Mouse (Mus musculus): ENCODE data around the gene Meox1. TPM values are rescaled to one million over a fixed set of nuclear protein-coding genes. Genes with fewer than 3 reads are reported as not detected.
A peak's percentile ranks its signal among the peaks of the same experiment; 100 is the strongest.

Meox1 gene
- polyA plus RNA-seq, 1 experiment from 2014 or later: 13.2 TPM

DNA sequence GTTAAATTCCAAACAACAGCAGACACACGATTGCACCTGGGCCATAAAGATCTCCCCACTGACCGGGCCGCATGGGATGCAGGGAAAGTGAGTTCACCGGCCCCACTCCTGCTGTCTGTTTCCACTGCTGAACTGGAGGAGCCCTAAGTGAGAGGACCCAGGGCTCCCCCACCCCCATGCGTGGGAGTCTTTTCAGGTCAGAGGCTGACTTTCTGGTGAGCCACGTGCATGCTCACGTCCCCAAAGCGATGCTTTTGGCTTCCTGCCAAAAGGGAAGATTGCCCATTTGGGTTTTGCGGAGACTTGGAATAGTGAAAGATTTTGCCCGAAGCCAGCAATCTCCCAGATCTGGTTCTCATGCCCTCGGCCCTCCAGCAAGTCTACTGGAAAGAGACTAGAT is 2.7 kb downstream of the Meox1 start:
- H3K9ac ChIP-seq (ENCODE audit: low read depth, low read length): 0 out of 2 replicates have a peak overlapping the region, but pooled peaks have one; percentile 17
- H3K27ac ChIP-seq (ENCODE audit: low read depth, low read length): no peak overlapping the region
- no peaks in the 10 kb centered on the region for H3K36me3 ChIP-seq (ENCODE audit: control insufficient read depth, insufficient read depth, low read length)
- peak overlapping the region; percentile 52 for H3K4me2 ChIP-seq
- H3K4me3 ChIP-seq (ENCODE audit: low read depth, low read length): no peak overlapping the region
- no peaks in the 10 kb centered on the region for H3K9me3 ChIP-seq (replicated peaks; ENCODE audit: control insufficient read depth, low read length)
- H3K4me1 ChIP-seq (ENCODE audit: control insufficient read depth, insufficient read depth, low read length): peaks cover 23% of the 10 kb centered on the region
- ATAC-seq (replicated peaks; ENCODE audit: insufficient number of reproducible peaks, low FRiP score, low TSS enrichment): no peak
- 17% methylated on average over 11 of the region's 11 CpGs for WGBS (ENCODE audit: insufficient replicate concordance)
- peaks cover 9% of the 10 kb centered on the region; the same call in 1 of the 2 replicates for H3K27me3 ChIP-seq (ENCODE audit: control insufficient read depth, insufficient read depth, low read length)

DNA sequence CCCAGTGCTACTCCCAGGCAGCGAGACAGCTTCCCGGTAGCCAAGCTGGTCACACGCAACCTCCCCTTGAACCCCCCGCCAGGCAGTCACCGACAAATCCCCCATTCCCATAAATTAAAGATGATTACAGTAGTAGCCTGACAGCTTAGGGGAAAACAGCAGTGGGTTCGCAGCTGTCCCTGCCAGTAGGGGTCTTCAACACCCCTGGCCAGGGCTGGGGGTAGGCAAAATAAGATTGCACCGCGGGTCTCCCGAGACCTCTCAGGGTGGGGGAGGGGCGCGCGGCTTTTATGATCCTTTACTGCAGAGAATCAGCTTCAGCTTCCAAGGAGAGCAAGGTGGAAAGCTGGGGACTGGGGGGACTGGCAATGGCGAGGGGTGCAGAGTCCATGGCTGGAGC is 4.4 kb downstream of the Meox1 start:
- Histone ChIP-seq H3K9me3 (replicated peaks; ENCODE audit: control insufficient read depth, low read length) (no peaks in the 10 kb centered on the region), H3K27ac (ENCODE audit: low read depth, low read length) (no peak overlapping the region), H3K4me3 (ENCODE audit: low read depth, low read length) (peak overlapping the region; percentile 30), H3K9ac (ENCODE audit: low read depth, low read length) (peak overlapping the region; percentile 60), H3K4me1 (ENCODE audit: control insufficient read depth, insufficient read depth, low read length) (peaks cover 39% of the 10 kb centered on the region), H3K4me2 (peak overlapping the region; percentile 73), H3K36me3 (ENCODE audit: control insufficient read depth, insufficient read depth, low read length) (no peaks in the 10 kb centered on the region), H3K27me3 (ENCODE audit: control insufficient read depth, insufficient read depth, low read length) (peaks cover 9% of the 10 kb centered on the region; the same call in 1 of the 2 replicates)
- WGBS (ENCODE audit: insufficient replicate concordance): 3% methylated on average over 13 of the region's 13 CpGs
- no peak for ATAC-seq (replicated peaks; ENCODE audit: insufficient number of reproducible peaks, low FRiP score, low TSS enrichment)

DNA sequence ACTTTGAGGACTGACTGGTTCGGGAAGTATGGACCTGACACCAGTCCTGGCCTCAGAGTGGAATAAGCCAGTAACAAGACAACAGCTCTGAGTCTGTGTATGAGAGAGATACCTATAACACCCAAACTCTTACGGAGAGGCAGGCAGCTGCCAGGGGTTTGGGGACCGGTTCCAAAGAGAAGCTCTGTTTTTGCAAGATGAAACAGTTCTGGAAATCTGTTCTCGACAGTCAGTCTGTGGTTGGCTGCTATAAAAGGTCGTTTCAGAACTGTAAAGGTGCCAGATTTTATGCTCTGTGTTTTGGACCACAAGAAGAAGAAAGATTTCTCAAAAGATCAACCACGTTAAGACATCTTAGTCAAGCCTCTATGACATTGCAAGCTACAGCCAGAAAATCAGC is 5.4 kb downstream of the Meox1 start:
- H3K9ac ChIP-seq (ENCODE audit: low read depth, low read length): no peak overlapping the region
- peaks cover 9% of the 10 kb centered on the region; the same call in 1 of the 2 replicates for H3K27me3 ChIP-seq (ENCODE audit: control insufficient read depth, insufficient read depth, low read length)
- WGBS (ENCODE audit: insufficient replicate concordance): 55% methylated on average over 6 of the region's 6 CpGs
- no peak for ATAC-seq (replicated peaks; ENCODE audit: insufficient number of reproducible peaks, low FRiP score, low TSS enrichment)
- no peaks in the 10 kb centered on the region for H3K36me3 ChIP-seq (ENCODE audit: control insufficient read depth, insufficient read depth, low read length)
- no peak overlapping the region; the same call in 1 of the 2 replicates for H3K4me2 ChIP-seq
- H3K27ac ChIP-seq (ENCODE audit: low read depth, low read length): no peak overlapping the region
- no peaks in the 10 kb centered on the region for H3K9me3 ChIP-seq (replicated peaks; ENCODE audit: control insufficient read depth, low read length)
- H3K4me1 ChIP-seq (ENCODE audit: control insufficient read depth, insufficient read depth, low read length): peaks cover 46% of the 10 kb centered on the region
- no peak overlapping the region for H3K4me3 ChIP-seq (ENCODE audit: low read depth, low read length)

DNA sequence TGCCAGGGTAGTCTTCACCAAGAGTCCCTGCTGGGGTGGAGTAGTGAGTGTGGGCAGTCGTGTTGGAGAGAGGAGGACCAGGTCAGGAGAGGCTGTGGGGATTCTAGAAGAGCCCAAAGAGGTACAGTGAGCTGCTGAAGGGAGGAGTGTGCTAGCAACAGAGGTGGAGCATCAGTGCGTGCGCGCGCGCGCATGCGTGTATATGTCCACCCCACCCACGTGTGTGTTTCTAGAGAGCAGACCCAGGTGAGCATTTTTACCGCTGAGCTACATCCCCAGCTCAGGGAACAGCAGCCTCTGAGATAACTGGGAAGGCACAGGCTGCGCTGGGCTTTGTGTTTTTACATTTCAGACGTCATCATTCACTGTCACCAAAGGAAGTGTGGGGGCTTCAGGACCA is 7.7 kb downstream of the Meox1 start:
- Histone ChIP-seq H3K36me3 (ENCODE audit: control insufficient read depth, insufficient read depth, low read length) (no peaks in the 10 kb centered on the region), H3K9ac (ENCODE audit: low read depth, low read length) (no peak overlapping the region), H3K4me1 (ENCODE audit: control insufficient read depth, insufficient read depth, low read length) (peaks cover 60% of the 10 kb centered on the region), H3K27ac (ENCODE audit: low read depth, low read length) (peak overlapping the region; percentile 77), H3K27me3 (ENCODE audit: control insufficient read depth, insufficient read depth, low read length) (no peaks in the 10 kb centered on the region), H3K4me2 (no peak overlapping the region), H3K4me3 (ENCODE audit: low read depth, low read length) (no peak overlapping the region), H3K9me3 (replicated peaks; ENCODE audit: control insufficient read depth, low read length) (no peaks in the 10 kb centered on the region)
- 68% methylated on average over 12 of the region's 12 CpGs for whole genome bisulfite sequencing (ENCODE audit: insufficient replicate concordance)
- ATAC-seq (replicated peaks; ENCODE audit: insufficient number of reproducible peaks, low FRiP score, low TSS enrichment): no peak

DNA sequence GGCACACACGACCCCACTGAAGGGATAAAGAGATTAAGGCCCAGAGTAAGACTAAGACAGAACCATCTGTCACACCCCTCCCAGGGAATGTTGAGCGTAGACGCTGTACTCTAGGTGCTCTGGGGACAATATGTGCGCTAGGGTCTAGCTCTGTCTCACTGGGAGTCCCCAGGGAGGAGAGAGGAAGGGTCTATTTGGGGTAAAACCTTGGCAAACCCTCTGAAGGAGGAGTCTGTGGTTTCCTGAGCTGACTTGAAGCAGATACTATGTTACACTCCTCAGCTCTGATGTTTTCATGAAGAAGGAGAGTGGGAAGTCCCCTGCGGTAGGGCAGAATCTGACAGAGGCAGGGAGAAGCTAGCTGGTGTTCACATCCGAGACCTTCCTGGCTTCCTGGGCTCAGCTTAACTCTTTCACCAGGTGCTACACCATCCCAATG is 8.3 kb downstream of the Meox1 start:
- Histone ChIP-seq H3K4me1 (ENCODE audit: control insufficient read depth, insufficient read depth, low read length) (peaks cover 65% of the 10 kb centered on the region), H3K27me3 (ENCODE audit: control insufficient read depth, insufficient read depth, low read length) (no peaks in the 10 kb centered on the region), H3K9me3 (replicated peaks; ENCODE audit: control insufficient read depth, low read length) (no peaks in the 10 kb centered on the region), H3K9ac (ENCODE audit: low read depth, low read length) (no peak overlapping the region), H3K27ac (ENCODE audit: low read depth, low read length) (peak overlapping the region; percentile 77), H3K4me2 (no peak overlapping the region), H3K4me3 (ENCODE audit: low read depth, low read length) (no peak overlapping the region), H3K36me3 (ENCODE audit: control insufficient read depth, insufficient read depth, low read length) (no peaks in the 10 kb centered on the region)
- ATAC-seq (replicated peaks; ENCODE audit: insufficient number of reproducible peaks, low FRiP score, low TSS enrichment): no peak
- 33% methylated on average over 6 of the region's 6 CpGs for WGBS (ENCODE audit: insufficient replicate concordance)

DNA sequence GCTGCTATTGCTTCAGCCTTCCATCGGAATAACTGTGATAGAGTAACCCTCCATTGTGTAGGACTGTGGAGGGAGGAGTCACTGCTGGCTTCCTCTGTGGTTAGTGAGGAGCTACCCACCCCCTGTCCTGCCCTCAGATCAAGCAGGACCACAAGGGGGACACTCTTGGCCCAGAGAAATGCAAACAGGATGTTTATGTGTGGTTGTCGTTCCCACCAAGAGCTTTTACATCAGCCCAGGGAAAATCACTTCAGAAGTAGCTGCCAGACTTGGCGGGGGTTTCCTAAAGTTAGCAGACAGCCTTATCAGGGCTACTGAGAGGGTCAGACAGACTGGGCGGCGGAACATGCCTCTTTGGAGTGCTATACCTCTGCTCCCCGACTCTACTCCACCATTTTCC is 8.9 kb downstream of the Meox1 start:
- H3K36me3 ChIP-seq (ENCODE audit: control insufficient read depth, insufficient read depth, low read length): no peaks in the 10 kb centered on the region
- H3K4me2 ChIP-seq: peak overlapping the region; percentile 46
- peak overlapping the region; percentile 77 for H3K27ac ChIP-seq (ENCODE audit: low read depth, low read length)
- H3K9me3 ChIP-seq (replicated peaks; ENCODE audit: control insufficient read depth, low read length): no peaks in the 10 kb centered on the region
- ATAC-seq (replicated peaks; ENCODE audit: insufficient number of reproducible peaks, low FRiP score, low TSS enrichment): no peak; the same call in 1 of the 2 replicates
- no peaks in the 10 kb centered on the region for H3K27me3 ChIP-seq (ENCODE audit: control insufficient read depth, insufficient read depth, low read length)
- 10% methylated on average over 6 of the region's 6 CpGs for WGBS (ENCODE audit: insufficient replicate concordance)
- H3K4me3 ChIP-seq (ENCODE audit: low read depth, low read length): no peak overlapping the region
- peaks cover 70% of the 10 kb centered on the region for H3K4me1 ChIP-seq (ENCODE audit: control insufficient read depth, insufficient read depth, low read length)
- H3K9ac ChIP-seq (ENCODE audit: low read depth, low read length): no peak overlapping the region

DNA sequence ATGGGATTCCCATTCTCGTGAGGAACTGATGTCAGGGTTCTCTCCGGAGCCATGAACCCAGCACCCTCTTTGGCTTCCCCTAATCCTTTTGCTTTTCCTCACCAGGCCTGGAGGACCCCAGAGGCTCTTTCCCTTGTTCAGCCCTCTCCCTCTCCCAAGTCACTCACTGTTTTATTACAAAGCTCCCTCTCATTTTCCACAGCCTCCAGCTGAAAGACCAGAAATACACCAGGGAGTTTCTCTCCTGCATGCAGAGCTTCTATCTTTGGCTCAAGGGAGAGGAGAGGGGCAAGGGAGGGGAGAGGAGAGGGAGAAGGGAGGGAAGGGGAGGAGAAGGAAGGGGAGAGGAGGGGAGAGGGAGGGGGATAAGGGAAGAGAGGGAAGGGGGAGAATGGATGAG is 10.3 kb downstream of the Meox1 start:
- H3K36me3 ChIP-seq (ENCODE audit: control insufficient read depth, insufficient read depth, low read length): no peaks in the 10 kb centered on the region
- 55% methylated on average over 2 of the region's 2 CpGs for WGBS (ENCODE audit: insufficient replicate concordance)
- no peaks in the 10 kb centered on the region for H3K9me3 ChIP-seq (replicated peaks; ENCODE audit: control insufficient read depth, low read length)
- no peak overlapping the region for H3K4me3 ChIP-seq (ENCODE audit: low read depth, low read length)
- H3K4me1 ChIP-seq (ENCODE audit: control insufficient read depth, insufficient read depth, low read length): peaks cover 70% of the 10 kb centered on the region
- no peak overlapping the region for H3K9ac ChIP-seq (ENCODE audit: low read depth, low read length)
- ATAC-seq (replicated peaks; ENCODE audit: insufficient number of reproducible peaks, low FRiP score, low TSS enrichment): no peak
- H3K27me3 ChIP-seq (ENCODE audit: control insufficient read depth, insufficient read depth, low read length): no peaks in the 10 kb centered on the region
- H3K4me2 ChIP-seq: no peak overlapping the region
- peak overlapping the region; percentile 70 for H3K27ac ChIP-seq (ENCODE audit: low read depth, low read length)

DNA sequence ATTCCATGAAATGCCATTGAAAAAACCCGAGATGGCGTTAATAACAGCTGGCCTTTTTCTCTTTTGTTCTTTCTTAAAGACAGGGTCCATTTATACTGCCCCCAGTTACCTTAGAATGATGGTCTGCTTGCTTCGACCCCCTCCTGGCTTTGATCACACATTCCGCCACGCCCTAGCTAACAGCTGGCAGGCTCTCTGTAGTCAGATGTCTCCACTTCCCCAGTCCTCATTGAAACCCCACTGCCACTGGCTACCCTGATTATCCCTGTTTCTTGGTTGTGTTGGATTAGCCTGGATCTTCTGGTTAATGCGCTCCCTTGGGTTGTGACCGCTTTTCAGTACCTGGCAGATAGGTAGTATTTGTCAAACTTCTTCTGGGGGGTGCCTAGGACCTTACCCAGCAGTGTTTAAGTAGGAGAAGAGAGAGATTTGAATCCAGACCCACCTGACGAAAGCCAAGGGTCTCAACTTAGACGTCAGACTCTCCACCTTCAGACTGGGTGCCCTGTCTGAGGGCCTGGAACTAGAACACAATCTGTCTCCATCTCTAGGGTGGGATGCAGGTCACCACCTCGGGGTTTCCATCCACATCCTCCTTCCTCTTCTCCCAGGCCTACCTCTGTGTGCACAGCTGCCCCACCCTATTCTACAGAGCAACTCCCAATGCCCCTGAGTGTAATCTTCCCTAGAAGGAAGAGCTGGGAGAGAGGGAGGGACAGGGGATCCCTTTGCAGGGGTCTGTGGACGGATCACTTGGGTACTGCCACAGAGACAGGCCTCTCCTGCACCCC is 11.5 kb downstream of the Meox1 start:
- Histone ChIP-seq H3K36me3 (ENCODE audit: control insufficient read depth, insufficient read depth, low read length) (no peaks in the 10 kb centered on the region), H3K4me2 (no peak overlapping the region), H3K27me3 (ENCODE audit: control insufficient read depth, insufficient read depth, low read length) (no peaks in the 10 kb centered on the region), H3K9me3 (replicated peaks; ENCODE audit: control insufficient read depth, low read length) (no peaks in the 10 kb centered on the region), H3K4me1 (ENCODE audit: control insufficient read depth, insufficient read depth, low read length) (peaks cover 75% of the 10 kb centered on the region), H3K4me3 (ENCODE audit: low read depth, low read length) (no peak overlapping the region), H3K27ac (ENCODE audit: low read depth, low read length) (no peak overlapping the region; the same call in 1 of the 2 replicates), H3K9ac (ENCODE audit: low read depth, low read length) (no peak overlapping the region)
- WGBS (ENCODE audit: insufficient replicate concordance): 76% methylated on average over 11 of the region's 11 CpGs
- no peak for ATAC-seq (replicated peaks; ENCODE audit: insufficient number of reproducible peaks, low FRiP score, low TSS enrichment)
